Comparison of ENCODE assay signal across 22 mouse cellular contexts in the genomic region with DNA sequence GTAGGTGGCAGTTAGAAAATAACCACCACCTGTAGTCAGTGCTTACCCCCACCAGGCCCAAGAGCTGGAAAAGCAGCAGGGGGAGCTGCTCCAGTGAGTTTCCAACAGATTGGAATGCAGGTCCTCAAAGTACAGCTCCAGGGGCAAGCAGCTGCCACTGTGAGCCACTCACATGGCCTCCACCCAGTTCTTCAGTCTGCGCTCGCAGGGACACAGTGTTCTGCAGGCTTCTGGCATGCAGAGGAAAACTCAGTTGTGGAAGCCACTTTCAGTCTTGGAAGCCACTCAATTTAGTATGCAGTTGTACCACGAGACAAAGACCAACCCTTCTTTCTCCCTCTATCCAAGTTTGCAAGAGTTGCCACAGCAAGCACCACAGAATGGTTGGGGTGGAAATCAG. TPM values are rescaled to one million over a fixed set of nuclear protein-coding genes. Genes with fewer than 3 reads are reported as not detected.
A peak's percentile ranks its signal among the peaks of the same experiment; 100 is the strongest.
DNase-seq lines count a peak whose midpoint lies in the region; ATAC-seq and TF ChIP-seq lines count a peak whose summit lies in the region.
"Had no signal": no experiment of that assay in that cellular context is flagged by ENCODE, and none has a peak within 500 bp of the region (broad histone marks: within the 10 kb centered on the region; RNA-seq: fewer than 3 reads in every experiment).

No protein-coding gene starts in this region.

- H3K4me2 ChIP-seq in heart, embryonic 11.5 days, result no peak overlapping the region
- no peak overlapping the region for H3K4me2 ChIP-seq in forebrain, embryonic 11.5 days (ENCODE audit: low read depth, low read length, severe bottlenecking)
- H3K4me2 ChIP-seq: limb, embryonic 13.5 days had no signal

- intact Hi-C loops in heart, adult 2 months (cut with DNase I), result no loop called here

- WGBS in heart, adult 2 months, result 48% methylated on average over 3 of the region's 3 CpGs
- 60% methylated on average over 3 of the region's 3 CpGs for WGBS in heart, embryonic 11.5 days (ENCODE audit: insufficient replicate concordance)
- WGBS in forebrain, embryonic 11.5 days, result 54% methylated on average over 3 of the region's 3 CpGs

- DNase-seq in heart, adult 2 months, result peak in 1 of 2 experiments; percentile 30
- peak; percentile 8 for DNase-seq in brain, adult 2 months (ENCODE audit: low read depth, low spot score)
- DNase-seq in lung, adult 18-20 months, result peak; percentile 51 to 61
- DNase-seq in mesoderm, embryonic 11.5 days (ENCODE audit: low read depth, low spot score), result peak; percentile 2
- DNase-seq in ovary, postnatal 36 days (ENCODE audit: low spot score), result no peak
- no peak for DNase-seq in spleen, postnatal 10 days (ENCODE audit: low spot score in 2 of 2)
- DNase-seq in forebrain, embryonic 11.5 days (ENCODE audit: low spot score), result no peak
- DNase-seq: adrenal gland, postnatal 14 days; gastrocnemius, postnatal 14 days; thymus, adult 2 months had no signal

- peak; percentile 29 for TF ChIP-seq CTCF in heart, adult 2 months (IDR thresholded peaks at IDR 0.05)

- H3K9me3 ChIP-seq in heart, embryonic 11.5 days (replicated peaks; ENCODE audit: control insufficient read depth, low read length), result no peaks in the 10 kb centered on the region
- H3K9me3 ChIP-seq in forebrain, embryonic 11.5 days (ENCODE audit: control insufficient read depth, low read length), result no peaks in the 10 kb centered on the region
- H3K9me3 ChIP-seq: limb, embryonic 13.5 days had no signal

- no peaks in the 10 kb centered on the region for H3K79me2 ChIP-seq in heart, adult 2 months (replicated peaks; ENCODE audit: control insufficient read depth, insufficient read depth, low read length)

- H3K9ac ChIP-seq in heart, adult 2 months (ENCODE audit: low read depth, low read length), result no peak overlapping the region
- H3K9ac ChIP-seq in heart, embryonic 11.5 days (ENCODE audit: low read depth, low read length), result no peak overlapping the region
- no peak overlapping the region for H3K9ac ChIP-seq in forebrain, embryonic 11.5 days (ENCODE audit: low read length)
- H3K9ac ChIP-seq: limb, embryonic 13.5 days had no signal

- TF ChIP-seq EP300 in heart, adult 2 months (IDR thresholded peaks at IDR 0.05; ENCODE audit: insufficient read depth, low read depth, low read length), result 0 out of 2 replicates have a peak, but pooled peaks have one; percentile 33

- H3K36me3 ChIP-seq in heart, adult 2 months (ENCODE audit: control insufficient read depth, insufficient read depth, low read length), result no peaks in the 10 kb centered on the region
- H3K36me3 ChIP-seq in heart, embryonic 11.5 days (ENCODE audit: control insufficient read depth, insufficient read depth, low read length), result no peaks in the 10 kb centered on the region
- no peaks in the 10 kb centered on the region for H3K36me3 ChIP-seq in forebrain, embryonic 11.5 days (ENCODE audit: control insufficient read depth, insufficient read depth, low read length)
- H3K36me3 ChIP-seq: limb, embryonic 13.5 days had no signal

- ATAC-seq in heart, embryonic 11.5 days (replicated peaks; ENCODE audit: insufficient number of reproducible peaks, low FRiP score, low TSS enrichment), result no peak
- no peak for ATAC-seq in forebrain, embryonic 11.5 days (replicated peaks; ENCODE audit: low FRiP score)
- ATAC-seq: forebrain, embryonic 16.5 days had no signal

- H3K27me3 ChIP-seq in heart, adult 2 months (ENCODE audit: control insufficient read depth, insufficient read depth, low read length), result no peaks in the 10 kb centered on the region
- H3K27me3 ChIP-seq in heart, embryonic 11.5 days (ENCODE audit: control insufficient read depth, insufficient read depth, low read length), result no peaks in the 10 kb centered on the region
- no peaks in the 10 kb centered on the region for H3K27me3 ChIP-seq in forebrain, embryonic 11.5 days (ENCODE audit: control insufficient read depth, insufficient read depth, low read length)
- H3K27me3 ChIP-seq: limb, embryonic 13.5 days had no signal

- H3K4me1 ChIP-seq in heart, adult 2 months (ENCODE audit: control insufficient read depth, insufficient read depth, low read length), result no peaks in the 10 kb centered on the region
- H3K4me1 ChIP-seq in heart, embryonic 11.5 days (ENCODE audit: control insufficient read depth, insufficient read depth, low read length), result no peaks in the 10 kb centered on the region
- no peaks in the 10 kb centered on the region for H3K4me1 ChIP-seq in forebrain, embryonic 11.5 days (replicated peaks; ENCODE audit: control insufficient read depth, insufficient read depth, low read length)
- H3K4me1 ChIP-seq: limb, embryonic 13.5 days had no signal

- no peak overlapping the region for H3K4me3 ChIP-seq in heart, adult 2 months
- H3K4me3 ChIP-seq in heart, embryonic 11.5 days (ENCODE audit: low read depth, low read length), result no peak overlapping the region
- no peak overlapping the region for H3K4me3 ChIP-seq in forebrain, embryonic 11.5 days (ENCODE audit: low read depth, low read length)
- H3K4me3 ChIP-seq: erythroblast, embryonic 14.5 days; layer of hippocampus, adult 2 months; limb, embryonic 13.5 days had no signal

- TF ChIP-seq POLR2A in heart, adult 2 months (IDR thresholded peaks at IDR 0.05; ENCODE audit: insufficient read depth, low read depth, low read length), result no peak

- H3K27ac ChIP-seq in heart, adult 2 months, result no peak overlapping the region
- H3K27ac ChIP-seq in heart, embryonic 11.5 days (ENCODE audit: low read depth, low read length), result no peak overlapping the region
- H3K27ac ChIP-seq in forebrain, embryonic 11.5 days (ENCODE audit: low read depth, low read length), result no peak overlapping the region
- H3K27ac ChIP-seq: kidney, postnatal 0 days; layer of hippocampus, adult 2 months; limb, embryonic 13.5 days had no signal

RNA-seq across cellular contexts. Expression of a gene that starts 19.1 kb away (rescaled TPM):
- not detected for total RNA-seq in heart, adult 2 months (2021)
- polyA plus RNA-seq in heart, adult 2 months (2012; rRNA removed), result 0.12 and 0.18 TPM in 2 replicates
- polyA plus RNA-seq in heart, embryonic 11.5 days (2014; fragmentation: Nextera tagmentation; extraction: Ambion mirVana), result not detected in 2 replicates
- 0.13 TPM in 1 of 2 replicates, not detected in the other for polyA plus RNA-seq in forebrain, embryonic 11.5 days (2014; fragmentation: Nextera tagmentation; extraction: Ambion mirVana)
- total RNA-seq: adrenal gland, postnatal 14 days; ES-E14; gastrocnemius, postnatal 14 days; layer of hippocampus, adult 2 months; megakaryocyte-erythroid progenitor cell, adult 5-6 weeks had no signal
- polyA plus RNA-seq: C2C12; erythroblast, embryonic 14.5 days; forebrain, embryonic 16.5 days; hindbrain, embryonic 11.5 days; intestine, embryonic 14.5 days; kidney, postnatal 0 days; limb, embryonic 13.5 days; liver, embryonic 16.5 days had no signal

RNA-seq across cellular contexts. Expression of a gene that starts 39.9 kb away (rescaled TPM):
- 10 to 100 TPM; 51.5 to 58.7 TPM for total RNA-seq in heart, adult 2 months (2021)
- polyA plus RNA-seq in heart, adult 2 months (2012; rRNA removed), result 25.4 and 36.6 TPM in 2 replicates
- 47.0 and 54.9 TPM in 2 replicates for polyA plus RNA-seq in heart, embryonic 11.5 days (2014; fragmentation: Nextera tagmentation; extraction: Ambion mirVana)
- polyA plus RNA-seq in forebrain, embryonic 11.5 days (2014; fragmentation: Nextera tagmentation; extraction: Ambion mirVana), result 24.0 and 29.4 TPM in 2 replicates

Comparison
In these comparisons a context has a peak if more than half of its experiments do, and no peak if none do; other contexts are left out.
1. DNase-seq: peak in brain, adult 2 months (single experiment), lung, adult 18-20 months (2 of 2) and mesoderm, embryonic 11.5 days (single experiment); none in ovary, postnatal 36 days (single experiment), spleen, postnatal 10 days (0 of 2) and forebrain, embryonic 11.5 days (single experiment).